Mouse (Mus musculus) heart, adult 2 months (tissue): ENCODE results near the gene Ptprh. TPM values are rescaled to one million over a fixed set of nuclear protein-coding genes. Genes with fewer than 3 reads are reported as not detected.
A peak's percentile ranks its signal among the peaks of the same experiment; 100 is the strongest.

ENCODE experiments used
- DNase-seq, 2 experiments: peaks; one replicate each; pipeline ENCODE4 v3.0.0; 2021
- H3K27ac ChIP-seq: fragments of 200-600 bp; 2 replicates; pipeline ENCODE4 v1.8.1; 2022
- H3K27me3 ChIP-seq: fragments of 200-500 bp; 2 replicates; pipeline ENCODE4 v1.6.1; 2012; ENCODE audit warnings: mild to moderate bottlenecking, low read length, inconsistent platforms, mixed read lengths; ENCODE audit not compliant: control insufficient read depth, insufficient read depth
- H3K36me3 ChIP-seq: fragments of 200-500 bp; 2 replicates; pipeline ENCODE4 v1.6.1; 2012; ENCODE audit warnings: low read length, inconsistent platforms; ENCODE audit not compliant: control insufficient read depth, insufficient read depth
- H3K4me1 ChIP-seq: fragments of 200-500 bp; 2 replicates; pipeline ENCODE4 v1.6.1; 2011; ENCODE audit warnings: low read length; ENCODE audit not compliant: control insufficient read depth, insufficient read depth
- H3K4me3 ChIP-seq: fragments of 200-600 bp; 2 replicates; pipeline ENCODE4 v1.8.1; 2022
- H3K79me2 ChIP-seq: fragments of 200-500 bp; replicated peaks from 2 replicates; pipeline ENCODE4 v1.6.1; 2012; ENCODE audit warnings: mild to moderate bottlenecking, inconsistent platforms, low read length, moderate library complexity, mixed read lengths; ENCODE audit not compliant: control insufficient read depth, insufficient read depth
- H3K9ac ChIP-seq: fragments of 200-500 bp; 2 replicates; pipeline ENCODE4 v1.6.1; 2012; ENCODE audit warnings: low read depth, mild to moderate bottlenecking, control low read depth, inconsistent platforms, low read length, mixed read lengths
- CTCF ChIP-seq: fragments of 200-600 bp; IDR thresholded peaks from 2 replicates; pipeline ENCODE4 v1.8.1; 2022; ENCODE audit warnings: antibody characterized with exemption, mild to moderate bottlenecking, moderate library complexity
- EP300 ChIP-seq: fragments of 200-500 bp; IDR thresholded peaks from 2 replicates; pipeline ENCODE4 v1.6.1; 2011; ENCODE audit warnings: low read depth, low read length, control low read depth; ENCODE audit not compliant: insufficient read depth
- POLR2A ChIP-seq: fragments of 200-500 bp; IDR thresholded peaks from 2 replicates; pipeline ENCODE4 v1.6.1; 2011; ENCODE audit warnings: mild to moderate bottlenecking, low read depth, low read length, control low read depth; ENCODE audit not compliant: insufficient read depth
- WGBS: fragments of 180-500 bp; shearing (Covaris S2); methylation state at CpG from one replicate; pipeline ENCODE4 v1.1.7; 2018; 5-methylcytosine and 5-hydroxymethylcytosine counted together
- intact Hi-C: fragments of 180-260 bp; cut with DNase I; formaldehyde crosslinking; loops from one replicate; pipeline ENCODE4 v1.15.1; 2025
- polyA plus RNA-seq: library from polyadenylated mRNA; depleted of rRNA; stranded (reverse); fragments of >200 nt; gene quantifications from 2 replicates; pipeline ENCODE4 v1.2.3, GENCODE M21; 2012
- total RNA-seq, 2 experiments: library from RNA; stranded (reverse); gene quantifications; 2 replicates each; pipeline ENCODE4 v1.2.3; 2021

The Ptprh gene
- total and polyA plus RNA-seq, 3 experiments = 0.06 TPM; not detected in 2

- WGBS = 19% methylated on average over 15 of the region's 15 CpGs
- H3K27ac ChIP-seq = no peak overlapping the region
- no peak overlapping the region for H3K4me3 ChIP-seq
- intact Hi-C loops = loop anchor here (2.0 kb wide), 2 partner anchors 250 to 384 kb away; no protein-coding TSS in a partner anchor
- no peaks in the 10 kb centered on the region for H3K27me3 ChIP-seq
- H3K4me1 ChIP-seq = no peaks in the 10 kb centered on the region; the same call in 1 of the 2 replicates
- no peak overlapping the region for H3K9ac ChIP-seq
- TF ChIP-seq EP300 (peak; percentile 98), POLR2A (no peak), CTCF (peak; percentile 95)
- no peaks in the 10 kb centered on the region for H3K79me2 ChIP-seq
- H3K36me3 ChIP-seq = no peaks in the 10 kb centered on the region
- DNase-seq = peak; percentile 64 to 76
These were observed 47.3 kb downstream of the Ptprh start for GRCm38 (mm10) chr7:4556256-4557166.

DNA sequence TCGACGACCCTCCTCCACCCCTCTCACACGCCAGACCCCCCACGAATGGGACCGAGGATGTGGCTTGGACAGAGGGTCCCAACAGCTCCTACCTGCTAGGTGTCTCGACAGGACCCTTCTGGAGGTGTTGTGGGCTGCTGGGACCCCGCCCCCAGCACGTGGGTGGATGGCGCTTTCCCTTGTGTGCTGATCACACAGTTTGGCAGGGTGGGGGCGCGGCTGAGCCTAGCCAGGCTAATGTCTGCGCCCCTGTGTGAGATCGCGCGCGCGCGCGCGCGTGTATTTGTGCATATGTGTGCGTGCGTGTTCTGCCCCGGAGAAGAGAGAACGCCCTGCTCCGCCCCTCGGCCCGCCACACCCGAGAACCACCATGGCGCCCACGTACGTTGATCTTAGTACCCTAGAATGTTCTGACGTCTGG lies 56.6 kb downstream of the Ptprh start, which contains the start of gene Syt5:
Gene Syt5, minus strand, starts transcription at position 321 of the 421 bp plus-strand sequence.
- Histone ChIP-seq H3K27ac (no peak within 1 kb of the TSS), H3K36me3 (no peaks in the 10 kb centered on the region), H3K4me3 (no peak within 1 kb of the TSS), H3K4me1 (no peaks in the 10 kb centered on the region), H3K79me2 (no peaks in the 10 kb centered on the region), H3K27me3 (0 out of 2 replicates have a peak, but pooled peaks cover 1% of the 10 kb centered on the region), H3K9ac (no peak within 1 kb of the TSS)
- intact Hi-C loops = no loop called here
- 6% methylated on average over 33 of the region's 33 CpGs for WGBS
- no peak for DNase-seq
- TF ChIP-seq POLR2A (no peak), CTCF (no peak), EP300 (no peak)

GRCm38 (mm10) chr7:4546591-4547131 lies 57.2 kb downstream of the Ptprh start:
- Histone ChIP-seq H3K36me3 (no peaks in the 10 kb centered on the region), H3K4me1 (no peaks in the 10 kb centered on the region), H3K27ac (no peak overlapping the region), H3K27me3 (0 out of 2 replicates have a peak, but pooled peaks cover 1% of the 10 kb centered on the region), H3K79me2 (no peaks in the 10 kb centered on the region), H3K4me3 (no peak overlapping the region), H3K9ac (no peak overlapping the region)
- intact Hi-C loops = no loop called here
- peak; percentile 60 to 62 for DNase-seq
- no peak for TF ChIP-seq POLR2A
- TF ChIP-seq EP300 = no peak
- no peak for TF ChIP-seq CTCF
- WGBS = 4% methylated on average over 26 of the region's 26 CpGs

- TF ChIP-seq CTCF = no peak
- no peak for TF ChIP-seq EP300
- TF ChIP-seq POLR2A = no peak
- Histone ChIP-seq H3K27ac (no peak overlapping the region), H3K27me3 (0 out of 2 replicates have a peak, but pooled peaks cover 1% of the 10 kb centered on the region), H3K4me1 (no peaks in the 10 kb centered on the region), H3K79me2 (no peaks in the 10 kb centered on the region), H3K4me3 (no peak overlapping the region), H3K36me3 (no peaks in the 10 kb centered on the region), H3K9ac (no peak overlapping the region)
- 62% methylated on average over 15 of the region's 15 CpGs for WGBS
- DNase-seq = no peak
- intact Hi-C loops = no loop called here
These were observed 57.8 kb downstream of the Ptprh start for GRCm38 (mm10) chr7:4546050-4546449.

DNA sequence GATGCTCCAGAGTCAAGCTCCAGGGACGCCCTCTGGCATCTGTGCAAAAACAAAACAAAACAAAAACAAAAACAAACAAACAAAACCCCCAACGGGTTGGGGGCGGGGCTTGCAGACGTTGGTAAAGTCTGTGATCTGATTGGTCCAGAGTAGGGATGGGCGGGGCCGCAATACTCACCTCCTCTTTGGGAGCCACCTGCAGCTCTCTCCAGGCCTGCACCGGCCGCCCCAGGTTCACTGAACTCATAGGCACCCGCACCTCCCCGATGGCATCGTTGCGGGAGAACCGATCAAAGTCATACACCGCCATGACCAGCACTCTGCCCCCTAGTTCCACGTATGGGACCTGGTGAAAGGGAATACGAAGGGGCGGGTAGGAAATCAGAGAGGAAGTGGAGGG lies 61.8 kb downstream of the Ptprh start:
- H3K9ac ChIP-seq = no peak overlapping the region
- no peak overlapping the region for H3K4me3 ChIP-seq
- TF ChIP-seq EP300 (no peak), CTCF (no peak), POLR2A (no peak)
- no peaks in the 10 kb centered on the region for H3K27me3 ChIP-seq
- WGBS = 42% methylated on average over 17 of the region's 17 CpGs
- H3K36me3 ChIP-seq = no peaks in the 10 kb centered on the region
- H3K79me2 ChIP-seq = no peaks in the 10 kb centered on the region
- DNase-seq = no peak
- no peak overlapping the region for H3K27ac ChIP-seq
- intact Hi-C loops = no loop called here
- H3K4me1 ChIP-seq = no peaks in the 10 kb centered on the region
